Mouse (Mus musculus) thymus, adult 2 months (tissue): Measurements from ENCODE around the gene Aaed1.

Source experiments
- CTCF ChIP-seq: fragments of 200-500 bp; IDR thresholded peaks from 2 replicates; pipeline ENCODE4 v1.5.1; 2012; ENCODE audit warnings: mild to moderate bottlenecking, control low read depth, low read length, moderate library complexity, borderline replicate concordance; ENCODE audit not compliant: control insufficient read depth, poor library complexity, insufficient read depth; ENCODE audit errors: extremely low read depth
- POLR2A ChIP-seq: fragments of 200-500 bp; IDR thresholded peaks from 2 replicates; pipeline ENCODE4 v1.6.1; 2012; ENCODE audit warnings: mild to moderate bottlenecking, low read length, control low read depth, moderate library complexity; ENCODE audit not compliant: control insufficient read depth, poor library complexity, insufficient read depth; ENCODE audit errors: extremely low read depth

- TF ChIP-seq CTCF (no peak), POLR2A (no peak)
These were observed 79.4 kb downstream of the Aaed1 start for GRCm38 (mm10) chr13:64233139-64233538.
